Mouse (Mus musculus): ENCODE measurements around the gene Parvg. TPM values are rescaled to one million over a fixed set of nuclear protein-coding genes. Genes with fewer than 3 reads are reported as not detected.

Parvg gene
- 5.9 and 6.0 TPM in 2 replicates for polyA plus RNA-seq (2014; fragmentation: Nextera tagmentation; extraction: Ambion mirVana)

DNA sequence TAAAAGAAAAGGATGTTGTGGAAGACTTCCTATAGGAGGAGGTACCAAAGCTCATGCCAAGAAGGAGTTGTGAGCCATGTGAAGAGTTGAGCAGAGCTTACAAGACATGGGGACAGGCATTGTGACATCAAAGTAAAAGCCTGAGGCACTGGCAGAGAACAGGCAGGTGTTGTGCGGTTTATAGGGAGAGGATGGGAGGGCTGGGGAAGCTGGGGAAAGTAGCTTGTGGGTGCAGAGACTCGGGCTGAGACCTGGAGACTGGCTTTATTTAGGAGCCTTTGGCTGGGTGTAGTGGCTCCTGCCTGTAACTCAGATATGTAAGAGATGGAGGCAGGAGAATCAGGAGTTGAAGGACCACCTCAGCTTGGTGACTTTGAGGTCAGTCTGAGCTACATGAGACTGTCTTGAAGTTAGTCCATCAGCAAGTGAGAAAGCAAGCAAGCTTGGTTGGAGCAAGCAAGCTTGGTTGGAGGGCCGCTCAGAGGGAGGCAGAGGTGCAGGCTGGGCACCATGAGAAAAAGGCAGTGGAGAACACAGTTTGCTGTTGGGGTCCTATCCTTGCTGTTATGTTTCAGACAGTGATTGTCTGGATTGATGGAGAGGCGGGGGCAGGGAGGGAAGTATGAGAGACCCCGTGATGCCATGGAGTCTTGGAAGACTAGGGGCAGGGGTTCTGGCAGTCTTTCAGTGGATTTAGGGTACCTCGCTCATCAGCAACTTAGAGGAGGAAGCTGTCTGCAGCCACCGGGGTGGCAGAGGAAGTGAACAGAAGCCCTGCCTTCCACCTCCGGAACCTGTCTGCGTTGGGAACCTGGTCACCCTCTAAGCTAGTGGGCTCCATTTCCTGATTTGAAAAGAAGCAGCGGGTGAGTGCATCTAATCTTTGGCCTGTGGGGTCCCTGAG lies at the start of gene Parvg:
Parvg (plus strand) TSS at position 61 of the 904 bp plus-strand sequence.
- Histone ChIP-seq H3K36me3 (ENCODE audit: control insufficient read depth, insufficient read depth, low read length) (no peaks in the 10 kb centered on the region), H3K4me1 (replicated peaks; ENCODE audit: control insufficient read depth, insufficient read depth, low read length) (no peaks in the 10 kb centered on the region; the same call in 1 of the 2 replicates), H3K27me3 (replicated peaks; ENCODE audit: control insufficient read depth, insufficient read depth, low read length) (no peaks in the 10 kb centered on the region), H3K4me3 (ENCODE audit: low read depth, low read length) (peak within 1 kb of the TSS; percentile 27), H3K4me2 (peak within 1 kb of the TSS; percentile 35), H3K9ac (ENCODE audit: low read depth, low read length) (peak within 1 kb of the TSS; percentile 7), H3K9me3 (ENCODE audit: control insufficient read depth, low read length) (no peaks in the 10 kb centered on the region), H3K27ac (ENCODE audit: low read depth, low read length) (no peak within 1 kb of the TSS)
- no peak for ATAC-seq (replicated peaks; ENCODE audit: low FRiP score)
- no peak for DNase-seq (ENCODE audit: low spot score)
- WGBS, result 56% methylated on average over 10 of the region's 10 CpGs

DNA sequence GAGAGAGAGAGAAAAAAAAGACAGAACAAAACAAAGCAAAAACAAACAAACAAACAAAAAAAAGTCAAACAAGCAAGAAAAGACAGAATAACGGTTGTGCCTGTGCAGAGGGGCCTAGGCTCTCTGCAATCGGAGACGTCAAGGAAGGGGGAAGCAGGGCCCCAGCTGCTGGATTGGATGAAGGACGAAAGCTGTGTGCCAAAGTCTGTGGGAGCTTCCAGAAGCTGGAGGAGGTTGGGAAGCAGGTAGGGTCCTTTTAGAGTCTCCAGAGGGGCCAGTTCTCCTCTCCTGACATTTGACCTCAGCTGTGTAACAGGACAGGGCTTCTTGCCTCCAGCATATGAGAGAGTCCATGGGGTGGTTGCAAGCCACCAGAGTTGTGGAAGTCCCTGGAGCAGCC lies 47.8 kb upstream of the Parvg start:
- no peak for DNase-seq (ENCODE audit: low spot score)
- peaks cover 9% of the 10 kb centered on the region; the same call in 1 of the 2 replicates for H3K36me3 ChIP-seq (ENCODE audit: control insufficient read depth, insufficient read depth, low read length)
- no peak overlapping the region for H3K4me2 ChIP-seq
- no peaks in the 10 kb centered on the region for H3K27me3 ChIP-seq (replicated peaks; ENCODE audit: control insufficient read depth, insufficient read depth, low read length)
- 83% methylated on average over 4 of the region's 4 CpGs for WGBS
- H3K9ac ChIP-seq (ENCODE audit: low read depth, low read length), result no peak overlapping the region
- no peak overlapping the region for H3K4me3 ChIP-seq (ENCODE audit: low read depth, low read length)
- no peak overlapping the region for H3K27ac ChIP-seq (ENCODE audit: low read depth, low read length)
- no peaks in the 10 kb centered on the region for H3K9me3 ChIP-seq (ENCODE audit: control insufficient read depth, low read length)
- no peaks in the 10 kb centered on the region for H3K4me1 ChIP-seq (replicated peaks; ENCODE audit: control insufficient read depth, insufficient read depth, low read length)
- ATAC-seq (replicated peaks; ENCODE audit: low FRiP score), result no peak

DNA sequence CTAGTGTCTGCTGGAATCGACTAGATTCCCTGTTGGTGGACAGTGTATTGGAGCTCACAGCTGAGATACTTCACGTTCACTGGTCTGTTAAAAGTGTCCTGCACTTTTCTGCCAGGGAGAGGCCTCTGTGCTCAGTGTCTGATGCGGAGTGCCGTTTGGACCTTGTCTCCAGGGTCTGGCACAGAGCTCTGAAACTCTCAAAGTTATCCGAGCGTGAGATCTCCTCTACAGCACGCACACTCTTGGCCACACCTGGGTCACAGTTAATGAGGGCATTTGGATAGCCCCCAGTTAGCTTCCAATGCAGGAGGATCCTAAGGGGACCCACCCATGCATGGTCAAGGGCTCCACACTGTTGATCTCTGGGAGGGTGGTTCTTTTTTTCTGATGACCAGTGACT lies 45.7 kb upstream of the Parvg start:
- H3K27me3 ChIP-seq (replicated peaks; ENCODE audit: control insufficient read depth, insufficient read depth, low read length), result no peaks in the 10 kb centered on the region
- no peak overlapping the region for H3K9ac ChIP-seq (ENCODE audit: low read depth, low read length)
- H3K4me1 ChIP-seq (replicated peaks; ENCODE audit: control insufficient read depth, insufficient read depth, low read length), result no peaks in the 10 kb centered on the region
- H3K36me3 ChIP-seq (ENCODE audit: control insufficient read depth, insufficient read depth, low read length), result peaks cover 4% of the 10 kb centered on the region; the same call in 1 of the 2 replicates
- no peak overlapping the region for H3K4me3 ChIP-seq (ENCODE audit: low read depth, low read length)
- H3K4me2 ChIP-seq, result no peak overlapping the region
- ATAC-seq (replicated peaks; ENCODE audit: low FRiP score), result no peak
- H3K9me3 ChIP-seq (ENCODE audit: control insufficient read depth, low read length), result no peaks in the 10 kb centered on the region
- WGBS, result 90% methylated on average over 7 of the region's 7 CpGs
- no peak overlapping the region for H3K27ac ChIP-seq (ENCODE audit: low read depth, low read length)
- no peak for DNase-seq (ENCODE audit: low spot score)

DNA sequence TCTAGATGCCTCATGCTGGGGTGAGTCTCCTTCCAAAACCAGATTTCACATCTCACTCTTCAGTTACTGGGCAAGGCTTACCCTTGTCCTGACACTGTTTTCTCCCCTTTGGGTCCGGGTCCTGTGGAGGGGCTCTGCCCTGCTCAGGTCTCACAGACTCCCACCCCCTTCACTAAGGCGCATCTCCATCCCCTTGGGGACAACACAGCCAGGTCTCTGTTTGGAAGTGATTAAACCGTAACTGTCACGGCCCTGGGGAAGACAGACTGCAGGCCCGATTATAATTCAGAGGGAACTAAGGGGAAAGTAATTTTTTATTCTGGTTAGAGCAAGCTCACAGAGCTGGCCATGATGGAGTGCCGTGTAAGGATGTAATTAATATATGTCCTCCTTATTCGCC lies 45.2 kb upstream of the Parvg start:
- ATAC-seq (replicated peaks; ENCODE audit: low FRiP score), result no peak
- WGBS, result 75% methylated on average over 7 of the region's 7 CpGs
- Histone ChIP-seq H3K4me2 (no peak overlapping the region), H3K9ac (ENCODE audit: low read depth, low read length) (no peak overlapping the region), H3K27me3 (replicated peaks; ENCODE audit: control insufficient read depth, insufficient read depth, low read length) (no peaks in the 10 kb centered on the region), H3K27ac (ENCODE audit: low read depth, low read length) (no peak overlapping the region), H3K36me3 (ENCODE audit: control insufficient read depth, insufficient read depth, low read length) (no peaks in the 10 kb centered on the region), H3K4me3 (ENCODE audit: low read depth, low read length) (no peak overlapping the region), H3K9me3 (ENCODE audit: control insufficient read depth, low read length) (no peaks in the 10 kb centered on the region), H3K4me1 (replicated peaks; ENCODE audit: control insufficient read depth, insufficient read depth, low read length) (no peaks in the 10 kb centered on the region)
- DNase-seq (ENCODE audit: low spot score), result no peak

DNA sequence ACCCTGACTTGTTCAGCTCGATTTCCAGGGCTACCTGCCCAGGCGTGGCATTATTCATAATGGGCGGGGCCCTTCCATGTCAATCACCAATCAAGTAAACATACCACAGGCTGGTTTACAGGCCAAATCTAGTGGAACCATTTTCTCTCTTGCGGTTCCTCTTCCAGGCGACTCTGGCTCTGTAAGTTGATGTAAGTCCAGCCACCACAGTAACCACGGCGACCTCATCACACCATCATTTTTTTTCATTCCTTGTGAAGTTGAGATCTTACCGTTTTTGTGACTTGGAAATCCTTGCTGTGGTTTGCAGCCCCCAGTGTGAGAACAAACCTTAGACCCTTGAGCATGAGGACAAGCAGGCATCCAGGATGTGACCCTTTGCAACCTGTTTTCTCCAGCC lies 43.5 kb upstream of the Parvg start:
- Histone ChIP-seq H3K9me3 (ENCODE audit: control insufficient read depth, low read length) (no peaks in the 10 kb centered on the region), H3K4me1 (replicated peaks; ENCODE audit: control insufficient read depth, insufficient read depth, low read length) (no peaks in the 10 kb centered on the region), H3K4me3 (ENCODE audit: low read depth, low read length) (no peak overlapping the region), H3K4me2 (no peak overlapping the region), H3K36me3 (ENCODE audit: control insufficient read depth, insufficient read depth, low read length) (no peaks in the 10 kb centered on the region), H3K9ac (ENCODE audit: low read depth, low read length) (no peak overlapping the region), H3K27me3 (replicated peaks; ENCODE audit: control insufficient read depth, insufficient read depth, low read length) (no peaks in the 10 kb centered on the region), H3K27ac (ENCODE audit: low read depth, low read length) (no peak overlapping the region)
- DNase-seq (ENCODE audit: low spot score) (no peak), ATAC-seq (replicated peaks; ENCODE audit: low FRiP score) (no peak)
- WGBS, result 73% methylated on average over 8 of the region's 8 CpGs

DNA sequence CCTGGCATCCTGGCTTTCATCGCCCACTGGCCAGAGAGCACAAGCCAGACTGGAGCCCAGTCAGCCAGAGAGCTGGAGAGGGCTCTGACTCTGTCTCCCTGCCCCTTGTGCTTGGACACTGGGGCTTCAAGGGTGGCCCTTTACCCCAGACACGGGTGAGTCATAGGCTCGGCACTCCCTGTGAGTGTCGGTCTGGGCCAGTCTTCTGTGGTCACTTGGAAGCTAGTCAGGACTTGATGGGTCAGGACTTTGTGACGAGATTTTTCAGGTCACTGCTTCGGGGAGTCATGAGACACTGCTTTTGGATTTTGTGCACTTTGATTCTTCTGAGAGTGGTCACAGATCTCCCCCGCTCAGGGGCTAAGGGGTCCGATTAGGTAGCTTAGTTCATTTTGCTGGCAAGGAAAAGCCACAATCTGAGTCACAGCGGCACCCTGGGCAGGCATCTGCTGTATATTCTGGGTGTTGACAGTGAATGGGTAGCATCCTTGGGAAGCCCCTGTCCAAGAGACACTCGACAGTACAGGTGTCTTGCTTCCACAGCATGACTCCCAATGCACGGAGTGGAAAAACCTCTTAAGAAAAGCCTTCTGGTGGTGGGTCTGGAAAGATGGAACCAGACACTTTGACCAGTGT lies 43.0 kb upstream of the Parvg start:
- no peaks in the 10 kb centered on the region for H3K36me3 ChIP-seq (ENCODE audit: control insufficient read depth, insufficient read depth, low read length)

DNA sequence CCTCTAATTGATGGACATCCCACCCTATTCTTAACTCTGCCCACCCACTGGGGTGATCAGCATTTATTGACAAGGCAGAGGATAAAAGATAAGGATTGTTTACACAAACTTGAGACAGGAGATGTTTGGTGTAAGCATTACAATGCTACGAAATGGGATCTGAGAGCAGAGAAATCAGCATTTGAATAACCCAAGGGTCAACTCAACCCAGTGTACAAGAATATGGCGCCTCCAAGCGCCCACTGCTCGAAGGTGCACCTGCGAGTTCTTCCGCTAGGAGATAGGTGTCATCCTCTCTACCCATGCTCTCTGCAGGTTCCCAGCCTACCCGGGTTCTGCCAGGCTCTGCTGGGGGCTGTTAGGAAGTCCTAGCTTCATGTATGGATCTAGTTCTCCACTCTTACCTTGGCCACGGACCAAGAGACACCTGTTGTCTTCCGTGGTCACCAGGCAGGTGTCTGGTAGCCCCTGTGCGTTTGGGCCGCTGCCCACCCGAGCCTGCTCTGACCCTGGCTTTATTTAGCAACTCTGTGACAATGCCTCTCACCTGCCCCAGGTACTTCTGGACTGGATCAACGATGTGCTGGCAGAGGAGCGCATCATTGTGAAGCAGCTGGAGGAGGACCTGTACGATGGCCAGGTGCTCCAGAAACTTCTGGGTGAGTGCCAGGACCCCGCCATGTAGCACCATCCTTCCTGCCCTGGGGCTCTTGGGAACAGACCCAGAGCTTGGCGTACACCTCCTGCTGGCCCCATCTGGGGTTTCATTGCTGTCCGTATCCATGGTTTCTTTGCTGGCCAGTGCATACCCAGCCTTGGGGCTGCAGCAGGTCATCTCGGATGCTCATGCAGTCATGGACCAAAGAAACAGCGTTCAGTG lies 41.4 kb upstream of the Parvg start:
- DNase-seq (ENCODE audit: low spot score) (no peak), ATAC-seq (replicated peaks; ENCODE audit: low FRiP score) (no peak)
- Histone ChIP-seq H3K9me3 (ENCODE audit: control insufficient read depth, low read length) (no peaks in the 10 kb centered on the region), H3K4me3 (ENCODE audit: low read depth, low read length) (no peak overlapping the region), H3K27ac (ENCODE audit: low read depth, low read length) (no peak overlapping the region), H3K4me2 (no peak overlapping the region), H3K4me1 (replicated peaks; ENCODE audit: control insufficient read depth, insufficient read depth, low read length) (no peaks in the 10 kb centered on the region), H3K27me3 (replicated peaks; ENCODE audit: control insufficient read depth, insufficient read depth, low read length) (no peaks in the 10 kb centered on the region), H3K36me3 (ENCODE audit: control insufficient read depth, insufficient read depth, low read length) (no peaks in the 10 kb centered on the region), H3K9ac (ENCODE audit: low read depth, low read length) (no peak overlapping the region)
- WGBS, result 75% methylated on average over 20 of the region's 20 CpGs

More for the DNA sequence above, 43.0 kb upstream of the Parvg start:
- Histone ChIP-seq H3K27ac (ENCODE audit: low read depth, low read length) (no peak overlapping the region), H3K27me3 (replicated peaks; ENCODE audit: control insufficient read depth, insufficient read depth, low read length) (no peaks in the 10 kb centered on the region), H3K4me3 (ENCODE audit: low read depth, low read length) (no peak overlapping the region), H3K4me1 (replicated peaks; ENCODE audit: control insufficient read depth, insufficient read depth, low read length) (no peaks in the 10 kb centered on the region), H3K4me2 (no peak overlapping the region), H3K9me3 (ENCODE audit: control insufficient read depth, low read length) (no peaks in the 10 kb centered on the region), H3K9ac (ENCODE audit: low read depth, low read length) (no peak overlapping the region)
- ATAC-seq (replicated peaks; ENCODE audit: low FRiP score), result no peak
- no peak for DNase-seq (ENCODE audit: low spot score)
- WGBS, result 81% methylated on average over 11 of the region's 11 CpGs

DNA sequence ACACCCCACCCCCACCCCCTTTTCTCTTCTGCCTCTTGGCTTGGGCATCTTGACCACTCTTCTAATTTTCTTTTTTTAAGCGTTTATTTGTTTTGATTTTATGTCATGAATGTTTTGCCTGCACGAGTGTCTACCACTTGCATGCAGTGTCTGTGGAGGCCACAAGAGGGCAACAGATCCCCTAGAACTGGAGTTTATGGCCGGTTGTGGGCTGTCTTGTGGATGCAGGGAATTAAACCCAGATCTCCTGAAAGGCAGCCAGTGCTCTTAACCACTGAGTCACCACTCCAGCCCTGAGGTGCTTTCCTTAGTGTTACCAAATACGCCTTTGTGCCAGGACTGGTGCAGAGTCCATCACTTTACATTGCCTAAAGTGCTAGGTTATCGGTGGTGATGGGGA lies 39.8 kb upstream of the Parvg start:
- Histone ChIP-seq H3K4me3 (ENCODE audit: low read depth, low read length) (no peak overlapping the region), H3K27ac (ENCODE audit: low read depth, low read length) (no peak overlapping the region), H3K4me1 (replicated peaks; ENCODE audit: control insufficient read depth, insufficient read depth, low read length) (no peaks in the 10 kb centered on the region), H3K36me3 (ENCODE audit: control insufficient read depth, insufficient read depth, low read length) (no peaks in the 10 kb centered on the region), H3K9me3 (ENCODE audit: control insufficient read depth, low read length) (no peaks in the 10 kb centered on the region), H3K4me2 (no peak overlapping the region), H3K27me3 (replicated peaks; ENCODE audit: control insufficient read depth, insufficient read depth, low read length) (no peaks in the 10 kb centered on the region), H3K9ac (ENCODE audit: low read depth, low read length) (no peak overlapping the region)
- ATAC-seq (replicated peaks; ENCODE audit: low FRiP score) (no peak), DNase-seq (ENCODE audit: low spot score) (no peak)
- WGBS, result 53% methylated on average over 5 of the region's 5 CpGs

All from liver, embryonic 11.5 days (tissue).